Mouse (Mus musculus) kidney, postnatal 14 days (tissue): ENCODE data around the gene Tcf12.
A peak's percentile ranks its signal among the peaks of the same experiment; 100 is the strongest.

ENCODE experiments used
- DNase-seq: peaks from one replicate; pipeline ENCODE4 v3.0.0; 2022; ENCODE audit warnings: mixed read lengths

Tcf12 gene

DNA sequence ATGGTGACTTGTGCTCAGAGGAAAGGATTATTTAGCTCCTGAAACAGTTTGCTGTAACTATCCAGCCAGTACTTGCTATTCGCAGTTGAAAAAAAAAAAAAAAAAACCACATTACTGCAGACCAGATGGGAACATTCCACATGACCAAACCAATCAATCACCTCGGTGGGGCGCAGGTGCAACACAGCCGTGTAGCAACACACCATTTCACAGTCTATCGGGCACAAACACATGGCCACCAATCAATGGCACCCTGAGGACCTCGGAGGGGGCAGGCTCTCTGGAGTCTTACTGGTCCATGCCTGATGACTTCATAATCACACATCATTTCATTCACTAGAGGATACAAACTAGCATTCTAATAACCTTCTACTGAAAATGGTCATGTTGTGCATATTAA is 135.6 kb downstream of the Tcf12 start:
- DNase-seq, result no peak

DNA sequence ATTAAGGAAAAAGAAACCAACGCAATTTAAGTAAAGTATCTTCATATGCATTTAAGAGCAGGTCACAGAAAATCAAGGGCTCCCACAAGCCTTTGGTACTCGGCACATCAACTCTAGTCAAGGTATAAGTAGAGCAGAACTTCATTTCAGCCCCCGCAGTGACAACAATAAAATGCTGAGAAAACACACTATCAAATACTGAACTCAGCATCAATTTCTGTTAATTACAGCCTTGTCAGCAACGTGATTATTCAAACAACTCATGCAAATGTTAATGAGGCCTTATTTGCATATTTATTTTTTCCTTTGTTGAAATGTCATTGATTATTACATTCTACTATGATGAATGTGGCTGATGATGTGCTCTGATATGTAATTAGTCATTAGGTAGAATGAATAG is 136.5 kb downstream of the Tcf12 start:
- DNase-seq, result no peak

DNA sequence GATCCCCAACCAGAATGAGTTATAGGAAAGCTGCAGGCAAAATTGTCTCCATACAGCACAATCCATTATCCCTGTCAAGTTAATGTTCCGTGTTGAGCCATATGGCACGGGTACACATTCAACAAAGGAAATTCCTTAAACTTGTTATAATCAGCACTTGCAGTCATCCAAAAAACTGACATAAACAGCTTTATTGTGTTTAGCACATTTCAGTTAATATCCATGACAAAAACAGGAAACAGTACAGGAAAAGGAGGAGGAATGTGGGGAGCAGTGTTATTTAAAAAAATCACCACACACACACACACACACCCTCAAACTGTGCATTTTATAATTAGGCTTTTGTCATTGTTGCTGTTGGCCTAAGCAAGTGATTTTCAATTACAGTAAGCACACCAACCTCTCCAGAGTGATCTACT is 137.1 kb downstream of the Tcf12 start:
- DNase-seq, result peak; percentile 36

DNA sequence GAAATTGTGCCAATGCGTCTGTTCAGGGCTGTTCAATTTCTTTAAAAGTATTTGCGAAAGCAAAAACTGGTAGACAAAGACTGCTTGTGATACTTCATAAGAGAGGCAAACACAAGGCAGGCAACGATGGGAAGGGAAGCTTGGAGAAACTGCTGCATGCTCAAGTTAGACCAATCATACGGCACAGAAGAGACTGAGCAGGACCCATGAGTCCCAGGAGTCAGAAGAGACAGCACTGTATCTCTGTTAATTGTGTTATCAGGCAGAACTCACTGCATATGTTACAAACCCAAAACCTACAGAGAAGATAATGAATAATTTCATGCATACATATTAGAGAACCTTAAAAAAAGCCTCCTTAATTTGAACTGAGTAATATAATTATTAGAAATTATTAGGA is 147.6 kb downstream of the Tcf12 start:
- no peak for DNase-seq

DNA sequence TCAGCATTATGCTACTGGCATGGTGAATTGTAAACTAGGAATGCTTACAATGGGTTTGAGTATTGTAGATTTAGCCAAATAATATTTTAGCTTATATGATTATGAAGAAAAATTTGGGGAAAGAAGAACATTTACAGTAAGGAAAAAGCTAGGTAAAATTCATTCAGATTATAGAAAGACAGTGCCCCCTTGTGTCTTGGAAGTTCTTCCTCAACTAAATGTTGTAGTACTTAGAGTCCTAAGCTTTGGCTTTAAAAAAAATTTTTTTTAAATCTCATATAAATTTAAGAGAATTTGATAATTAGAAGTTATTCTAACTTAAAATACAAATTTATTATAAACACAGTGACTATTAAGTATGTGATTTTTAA is 151.7 kb downstream of the Tcf12 start:
- no peak for DNase-seq

DNA sequence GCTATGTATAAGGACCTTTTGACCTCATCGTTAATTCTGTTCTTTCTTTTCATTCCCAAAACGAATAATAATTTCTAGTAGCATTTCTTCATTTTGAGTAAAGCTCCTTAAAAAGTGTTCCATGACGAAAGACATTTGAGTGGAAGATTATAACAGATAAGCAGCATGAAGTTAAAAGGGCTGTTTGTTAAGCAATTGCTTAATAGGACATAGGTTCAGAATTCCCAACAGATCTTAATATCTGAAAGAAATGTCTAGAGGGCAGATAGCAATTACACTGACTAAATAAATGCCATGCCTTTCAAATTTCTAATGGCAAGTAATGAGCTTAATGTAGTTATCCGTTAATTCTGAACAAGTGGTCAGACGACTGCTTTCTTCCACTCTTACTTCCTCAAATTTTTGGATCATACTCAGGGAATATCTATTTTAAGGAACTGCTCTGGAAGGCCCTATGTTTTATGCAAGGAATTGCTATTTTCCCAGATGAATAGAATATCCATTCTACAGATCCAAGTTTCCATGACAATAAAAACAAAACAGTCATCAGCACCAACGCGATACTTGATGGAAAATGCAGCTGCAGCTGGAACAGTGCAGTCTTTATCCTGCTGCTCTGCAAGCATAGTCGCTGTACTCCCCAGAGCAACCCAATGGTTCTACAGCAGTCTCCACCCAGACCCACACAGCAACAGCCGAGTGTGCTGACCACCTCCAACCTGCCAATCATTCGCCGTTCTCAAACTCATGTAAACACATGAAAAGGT is 152.2 kb downstream of the Tcf12 start:
- peak; percentile 10 for DNase-seq

DNA sequence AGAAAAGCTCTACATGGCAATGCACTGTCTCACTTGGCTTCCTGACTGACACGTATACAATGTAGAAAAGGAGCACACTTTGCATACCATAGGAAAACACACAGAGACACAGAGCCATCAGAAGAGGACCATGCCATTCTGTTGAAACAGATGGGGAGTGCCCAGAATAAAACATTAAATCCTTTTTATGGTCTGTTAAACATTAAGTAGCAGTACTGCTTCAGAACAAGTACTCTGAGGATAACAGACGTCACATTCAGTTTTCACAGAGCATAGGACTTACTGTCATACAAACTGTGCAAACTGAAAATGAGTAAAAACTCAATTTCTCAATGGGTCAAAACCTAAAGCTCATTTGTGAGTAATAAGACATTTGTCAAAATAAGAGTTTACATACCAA is 158.5 kb downstream of the Tcf12 start:
- no peak for DNase-seq

DNA sequence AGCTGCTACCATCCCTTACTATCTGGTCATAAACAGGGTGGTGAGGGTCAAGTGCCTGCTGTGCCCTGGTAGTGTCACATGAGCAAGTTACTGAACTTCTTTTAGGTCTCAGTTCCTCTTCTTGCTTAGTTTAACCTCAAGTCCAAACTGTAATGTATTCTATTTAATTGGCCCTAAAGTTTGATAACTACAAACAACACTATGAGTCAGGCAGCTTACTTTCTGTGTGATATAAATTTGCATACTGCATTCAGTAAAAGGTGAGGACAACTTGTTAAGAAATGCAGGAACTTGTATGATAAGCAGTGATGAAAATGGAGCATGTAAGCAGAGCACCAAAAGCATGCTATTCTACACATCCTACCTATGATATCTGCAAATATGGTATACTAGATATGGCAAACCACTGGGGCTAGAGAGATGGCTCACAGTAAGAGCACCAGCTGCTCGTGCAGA is 159.0 kb downstream of the Tcf12 start:
- DNase-seq, result no peak

GRCm38 (mm10) chr9:71951926-71952325 is 159.7 kb downstream of the Tcf12 start:
- DNase-seq, result no peak

DNA sequence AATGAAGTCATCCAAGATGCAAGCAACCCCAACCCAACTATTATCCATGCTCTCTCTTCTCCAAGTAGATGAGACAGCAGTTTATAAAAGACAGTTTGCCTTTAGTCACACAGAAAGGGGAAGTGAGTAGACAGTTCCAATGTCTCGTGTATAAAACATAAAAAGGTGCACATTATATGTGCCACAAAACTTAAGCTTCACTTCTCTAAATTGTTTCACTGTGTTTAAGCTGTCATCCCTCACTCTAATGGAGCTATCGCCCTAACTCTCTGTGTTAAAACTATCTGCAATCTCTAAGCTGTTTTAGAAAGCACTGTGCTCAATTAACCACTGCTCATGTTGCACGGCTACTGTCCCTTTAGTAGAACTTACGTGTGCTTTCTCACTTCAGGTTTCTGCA is 160.3 kb downstream of the Tcf12 start:
- DNase-seq, result no peak

DNA sequence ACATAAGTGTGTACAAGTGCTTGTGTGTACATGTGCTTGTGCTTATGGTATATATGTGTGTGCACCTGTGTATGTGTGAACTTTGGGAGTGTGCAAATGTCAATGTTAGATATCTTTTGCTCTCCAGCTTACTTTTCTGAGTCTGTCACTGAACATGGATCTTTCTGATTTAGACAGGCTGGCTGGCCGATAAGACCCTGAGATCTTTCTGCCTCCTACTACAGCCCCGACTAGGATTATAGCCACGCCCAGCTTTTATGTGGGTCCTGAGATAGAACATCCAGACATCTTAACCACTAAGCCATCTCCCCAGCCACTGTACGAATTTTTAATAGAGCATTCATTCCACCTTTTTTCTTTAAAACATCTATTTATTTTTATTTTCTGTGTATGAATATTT is 166.9 kb downstream of the Tcf12 start:
- DNase-seq, result no peak

GRCm38 (mm10) chr9:71942424-71942823 is 169.2 kb downstream of the Tcf12 start:
- no peak for DNase-seq

GRCm38 (mm10) chr9:71940016-71940415 is 171.7 kb downstream of the Tcf12 start:
- DNase-seq, result no peak

DNA sequence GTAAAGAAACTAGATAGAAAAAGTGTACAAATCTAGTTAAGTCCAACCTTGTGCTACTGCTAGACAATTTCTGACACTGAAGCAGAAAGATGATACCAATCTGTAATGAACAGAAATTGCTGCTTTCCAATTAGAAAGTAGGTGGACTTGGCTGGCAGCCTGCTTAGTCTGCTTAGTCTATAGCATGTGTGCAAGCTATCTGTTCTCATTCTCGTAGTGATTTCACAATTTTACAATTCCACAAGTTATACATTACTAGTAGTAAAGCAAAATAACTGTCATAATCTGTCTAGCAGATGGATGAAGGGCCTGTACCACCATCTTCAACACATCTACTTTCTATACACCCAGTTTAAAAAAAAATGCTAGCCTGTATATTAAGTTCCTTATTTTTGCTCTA is 175.5 kb downstream of the Tcf12 start:
- DNase-seq, result no peak

- no peak for DNase-seq
Measured at GRCm38 (mm10) chr9:71934833-71935232, 176.8 kb downstream of the Tcf12 start.

DNA sequence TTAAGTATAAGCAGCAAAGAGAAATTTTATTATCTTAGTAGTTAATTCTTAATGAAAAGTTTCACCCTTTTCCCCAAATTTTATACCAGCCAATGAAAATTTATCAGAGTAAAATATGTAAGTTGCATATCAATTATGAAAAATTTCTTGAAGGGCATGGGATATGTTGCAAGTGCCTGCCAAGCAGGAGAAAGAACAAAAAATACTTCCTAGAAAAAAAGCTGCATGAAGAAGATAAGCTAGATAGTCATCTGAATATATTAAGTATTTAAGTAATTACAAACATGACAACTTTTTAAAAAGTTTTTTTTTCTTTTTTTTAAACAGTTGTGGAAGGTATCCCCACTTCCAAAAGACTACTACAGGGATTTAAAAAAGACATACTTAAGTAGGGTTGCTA is 179.7 kb downstream of the Tcf12 start:
- DNase-seq, result no peak

GRCm38 (mm10) chr9:71931358-71931715 is 180.3 kb downstream of the Tcf12 start:
- no peak for DNase-seq

DNA sequence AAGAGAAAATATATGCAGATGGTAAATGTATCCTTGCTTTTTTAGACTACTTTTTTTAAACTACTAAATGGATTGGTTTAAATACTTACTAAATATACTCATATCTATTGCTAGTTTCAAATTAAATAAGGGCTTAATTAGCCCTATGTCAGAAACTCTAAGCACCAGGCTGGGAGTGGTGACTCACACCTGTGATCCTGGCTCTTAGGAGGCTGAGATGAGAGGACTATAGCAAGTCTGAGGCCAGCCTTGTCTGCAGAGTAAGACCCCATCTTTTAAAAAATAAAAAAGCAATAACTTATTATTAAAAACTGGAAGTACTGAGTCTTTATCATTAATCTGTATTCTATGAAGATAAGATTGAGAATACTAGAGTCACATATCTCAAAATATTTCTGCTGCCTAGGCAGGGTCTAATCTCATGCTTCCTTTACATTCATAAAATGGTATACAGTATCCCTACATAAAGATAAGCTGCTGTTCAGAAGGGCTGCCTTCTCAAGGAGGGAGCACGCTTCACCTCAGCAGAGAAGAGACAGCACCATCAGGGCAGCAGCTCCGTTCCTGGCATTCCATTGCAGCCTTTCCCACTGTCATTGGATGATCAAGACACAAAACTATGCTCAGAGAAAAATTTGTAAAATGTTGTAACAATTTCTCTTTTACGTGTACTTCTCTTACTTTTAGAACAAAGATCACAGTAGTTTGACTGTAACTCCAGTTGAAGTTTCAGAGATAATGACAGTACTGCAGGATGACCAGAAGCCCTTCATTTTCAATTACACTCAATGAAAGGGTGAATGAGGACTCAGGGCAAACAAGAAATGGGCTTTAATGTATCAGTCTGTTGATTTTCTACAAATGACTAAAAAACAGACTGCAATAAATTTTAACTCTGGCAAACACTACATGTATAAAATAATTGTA is 181.0 kb downstream of the Tcf12 start:
- no peak for DNase-seq

DNA sequence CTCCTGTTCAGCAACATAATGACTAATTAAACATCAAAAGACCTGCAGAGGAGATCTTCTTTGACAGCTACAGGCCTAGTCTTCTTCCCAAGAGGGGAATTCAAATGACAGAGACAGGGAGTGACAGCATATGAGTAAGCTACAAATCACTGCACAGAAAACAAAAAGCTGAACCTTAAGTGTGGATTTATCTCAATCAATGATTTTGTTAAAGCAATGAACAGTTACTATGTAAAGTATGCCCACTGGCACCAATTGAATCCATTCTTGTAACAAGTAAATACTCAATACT is 195.1 kb downstream of the Tcf12 start:
- no peak for DNase-seq

DNA sequence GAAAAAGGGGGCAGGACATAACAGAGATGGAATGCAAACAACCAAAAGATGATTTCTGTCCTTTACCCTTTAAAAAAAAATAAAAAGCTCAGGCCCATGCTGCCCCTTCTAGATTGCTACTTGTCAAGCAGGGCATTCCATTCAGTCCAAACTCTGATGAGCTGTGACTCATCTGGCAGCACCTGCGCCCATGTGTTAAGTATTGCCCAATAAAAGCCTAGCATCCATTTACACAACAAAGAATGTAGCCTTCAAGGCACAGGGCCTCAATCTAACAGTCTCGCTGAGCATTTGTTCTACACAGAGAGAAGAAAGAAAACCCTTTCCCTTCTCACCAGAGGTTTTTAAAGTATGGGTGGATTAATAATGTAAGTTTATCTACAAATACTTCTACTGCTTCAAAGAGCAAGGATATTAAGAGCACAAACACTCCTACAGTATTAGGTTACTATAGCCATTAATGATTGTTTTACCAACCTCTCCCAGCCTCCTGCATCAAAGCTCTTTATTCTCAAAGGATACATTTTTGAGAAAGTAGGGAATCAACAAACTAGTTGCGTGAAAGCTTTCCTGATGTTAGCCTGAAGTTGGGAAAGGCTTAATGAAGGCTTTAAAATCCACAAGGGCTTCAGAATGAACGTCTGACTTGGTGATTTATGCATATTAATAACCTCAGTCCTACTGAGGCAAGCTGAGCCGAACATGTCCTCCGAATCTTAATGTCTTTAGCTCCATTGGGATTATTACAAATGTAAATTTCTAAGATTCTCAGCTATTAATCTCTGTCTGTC is 195.6 kb downstream of the Tcf12 start:
- DNase-seq, result peak; percentile 10

DNA sequence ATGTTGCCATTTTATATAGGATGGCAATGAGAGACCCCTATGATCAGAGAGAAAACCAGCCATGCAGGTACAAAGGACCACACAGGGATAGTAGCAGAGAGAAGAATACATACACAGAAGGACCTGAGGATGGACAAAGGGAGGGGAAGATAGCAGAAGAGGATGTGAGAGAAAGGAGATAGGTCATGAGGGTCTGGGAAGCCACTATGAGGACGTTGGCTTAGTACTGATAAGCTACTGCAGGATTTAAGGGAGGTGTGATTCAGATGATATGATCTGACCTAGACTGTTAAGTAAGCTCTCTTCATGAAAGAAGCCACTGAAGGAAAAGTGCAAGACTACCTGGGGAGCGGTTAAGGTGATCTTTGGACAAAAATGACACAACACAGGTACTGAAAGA is 205.1 kb downstream of the Tcf12 start:
- no peak for DNase-seq

DNA sequence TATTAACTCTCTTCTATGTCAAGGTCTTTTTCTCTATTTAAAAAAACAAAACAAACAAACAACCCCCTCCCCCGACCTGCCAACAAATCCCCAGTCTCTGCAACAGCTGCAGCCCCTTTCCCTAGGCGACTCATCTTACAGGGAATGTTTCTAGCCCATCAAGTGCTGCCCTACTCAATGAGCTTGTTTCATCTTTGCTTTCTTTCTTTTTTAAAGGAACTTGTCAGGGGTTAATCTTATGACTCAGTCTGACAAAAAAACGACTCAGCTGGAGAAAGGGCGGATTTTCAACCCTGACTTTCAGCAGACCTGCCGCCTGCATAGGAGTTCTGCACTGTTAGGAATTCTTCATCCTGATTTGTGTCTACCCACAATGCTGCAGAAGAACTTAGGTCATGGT is 212.8 kb downstream of the Tcf12 start:
- DNase-seq, result no peak

- peak; percentile 17 for DNase-seq
Measured at GRCm38 (mm10) chr9:71897399-71897798, 214.3 kb downstream of the Tcf12 start.
